Mouse (Mus musculus): ENCODE measurements at regions not wholly inside any gene's neighbourhood (a gene's known extent, or its start where the extent isn't known, plus 50 kb on each side); places are given as distances from the start of the nearest gene placed in this dataset.

- Histone ChIP-seq H3K27ac (ENCODE audit: low read depth, low read length) (no peak overlapping the region), H3K4me2 (ENCODE audit: low read depth, low read length, poor library complexity, severe bottlenecking) (peak overlapping the region; percentile 31; the same call in 1 of the 2 replicates), H3K27me3 (ENCODE audit: insufficient read depth, low read length) (peaks cover 4% of the 10 kb centered on the region; the same call in 1 of the 2 replicates), H3K4me1 (ENCODE audit: insufficient read depth, low read length) (no peaks in the 10 kb centered on the region), H3K9me3 (ENCODE audit: low read length) (no peaks in the 10 kb centered on the region), H3K9ac (replicated peaks; ENCODE audit: low read length, poor library complexity, severe bottlenecking) (no peak overlapping the region), H3K36me3 (ENCODE audit: insufficient read depth, low read length) (no peaks in the 10 kb centered on the region), H3K4me3 (ENCODE audit: low read depth, low read length) (peak overlapping the region; percentile 17; the same call in 1 of the 2 replicates)
- ATAC-seq (ENCODE audit: low FRiP score) (no peak), DNase-seq (ENCODE audit: low spot score) (no peak)
- no peak for TF ChIP-seq CTCF (IDR thresholded peaks at IDR 0.05)
- 13% methylated on average over 10 of the region's 10 CpGs for WGBS
Observed at GRCm38 (mm10) chr3:34197163-34197455, 116.0 kb upstream of the Dnajc19 start.

DNA sequence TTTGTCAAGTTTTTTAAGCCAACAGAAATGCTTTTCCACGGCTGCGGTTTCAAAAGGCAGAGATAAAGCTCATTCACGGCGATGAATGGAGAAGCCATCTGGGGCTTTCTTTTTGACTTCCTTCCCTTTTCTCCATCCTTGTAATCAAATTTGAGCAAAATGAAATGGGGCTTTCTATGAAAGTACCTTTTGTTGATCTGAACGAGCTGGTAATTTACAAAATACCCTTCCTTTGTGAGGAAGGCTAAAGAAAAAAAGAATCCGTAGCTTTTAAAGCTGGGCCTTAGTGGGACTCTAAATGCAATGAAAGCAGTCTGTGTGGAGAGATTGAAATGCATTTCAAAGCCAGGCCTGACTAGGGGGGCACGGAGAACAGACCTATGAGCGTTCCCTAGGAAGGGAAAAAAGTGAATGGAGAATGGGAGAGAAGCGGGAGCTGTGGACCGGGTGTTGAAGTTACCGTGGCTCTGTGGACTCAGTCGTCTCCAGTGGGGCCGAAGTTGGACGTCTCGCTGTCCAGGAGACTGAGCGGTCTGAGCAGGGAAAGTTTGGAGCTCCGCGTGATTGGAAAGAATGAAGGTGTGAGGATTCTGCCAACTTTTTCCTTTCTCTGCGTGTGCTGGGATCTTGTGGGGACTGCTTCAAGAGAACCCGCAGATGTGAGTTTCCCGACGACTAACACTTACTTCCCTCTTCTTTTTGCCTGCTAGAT, 115.5 kb upstream of the Dnajc19 start:
- Histone ChIP-seq H3K4me2 (ENCODE audit: low read depth, low read length, poor library complexity, severe bottlenecking) (peak overlapping the region; percentile 31; the same call in 1 of the 2 replicates), H3K9me3 (ENCODE audit: low read length) (no peaks in the 10 kb centered on the region), H3K36me3 (ENCODE audit: insufficient read depth, low read length) (no peaks in the 10 kb centered on the region), H3K9ac (replicated peaks; ENCODE audit: low read length, poor library complexity, severe bottlenecking) (no peak overlapping the region), H3K27ac (ENCODE audit: low read depth, low read length) (peak overlapping the region; percentile 52; the same call in 1 of the 2 replicates), H3K4me1 (ENCODE audit: insufficient read depth, low read length) (no peaks in the 10 kb centered on the region), H3K4me3 (ENCODE audit: low read depth, low read length) (peak overlapping the region; percentile 17; the same call in 1 of the 2 replicates), H3K27me3 (ENCODE audit: insufficient read depth, low read length) (peaks cover 4% of the 10 kb centered on the region; the same call in 1 of the 2 replicates)
- ATAC-seq (ENCODE audit: low FRiP score) (no peak), DNase-seq (ENCODE audit: low spot score) (peak; percentile 15)
- TF ChIP-seq CTCF (IDR thresholded peaks at IDR 0.05): no peak
- 21% methylated on average over 22 of the region's 22 CpGs for WGBS

GRCm38 (mm10) chr3:34195729-34196450, 114.8 kb upstream of the Dnajc19 start:
- no peak for TF ChIP-seq CTCF (IDR thresholded peaks at IDR 0.05)
- H3K27me3 ChIP-seq (ENCODE audit: insufficient read depth, low read length): peaks cover 4% of the 10 kb centered on the region; the same call in 1 of the 2 replicates
- H3K9ac ChIP-seq (replicated peaks; ENCODE audit: low read length, poor library complexity, severe bottlenecking): 0 out of 2 replicates have a peak overlapping the region, but pooled peaks have one; percentile 14
- DNase-seq (ENCODE audit: low spot score) (peak; percentile 22), ATAC-seq (ENCODE audit: low FRiP score) (no peak)
- H3K27ac ChIP-seq (ENCODE audit: low read depth, low read length): peak overlapping the region; percentile 58
- peak overlapping the region; percentile 25 for H3K4me2 ChIP-seq (ENCODE audit: low read depth, low read length, poor library complexity, severe bottlenecking)
- H3K36me3 ChIP-seq (ENCODE audit: insufficient read depth, low read length): no peaks in the 10 kb centered on the region
- H3K4me3 ChIP-seq (ENCODE audit: low read depth, low read length): no peak overlapping the region
- H3K4me1 ChIP-seq (ENCODE audit: insufficient read depth, low read length): no peaks in the 10 kb centered on the region
- 30% methylated on average over 13 of the region's 13 CpGs for WGBS
- no peaks in the 10 kb centered on the region for H3K9me3 ChIP-seq (ENCODE audit: low read length)

DNA sequence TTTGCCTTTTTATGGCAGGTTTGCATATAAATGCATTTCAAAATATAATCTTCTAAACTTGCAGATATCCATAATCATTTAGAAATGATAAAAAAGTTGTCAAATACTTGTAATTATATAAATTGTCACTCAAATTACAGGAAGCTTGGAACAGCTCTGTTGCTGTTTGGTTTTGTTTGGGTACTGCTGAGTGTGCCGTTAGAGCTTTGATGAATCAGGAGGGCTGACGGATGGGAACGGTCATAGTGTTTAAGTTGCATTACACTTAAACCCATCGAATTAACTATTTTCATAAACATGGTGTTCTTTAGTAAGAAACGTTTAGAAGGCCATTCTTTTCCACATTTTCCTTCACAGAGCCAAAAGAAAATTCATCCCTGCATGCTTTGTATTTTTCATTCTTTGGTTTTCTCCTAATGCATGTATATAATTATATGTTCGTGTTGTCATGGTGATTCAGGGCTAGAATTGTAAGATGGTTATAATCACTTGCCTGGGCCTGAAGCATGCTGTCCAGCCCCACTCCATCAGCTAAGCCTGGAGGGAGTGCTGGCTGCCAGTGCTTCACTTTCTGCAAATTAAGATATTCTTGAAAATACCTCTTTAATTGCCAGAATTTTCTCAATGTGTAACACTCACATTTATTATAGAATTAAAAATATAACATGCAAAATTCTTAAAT, 92.4 kb upstream of the Dnajc19 start:
- DNase-seq (ENCODE audit: low spot score) (no peak), ATAC-seq (ENCODE audit: low FRiP score) (peak; percentile 60; the same call in 1 of the 2 replicates)
- H3K27me3 ChIP-seq (ENCODE audit: insufficient read depth, low read length): no peaks in the 10 kb centered on the region
- TF ChIP-seq CTCF (IDR thresholded peaks at IDR 0.05): no peak
- H3K4me2 ChIP-seq (ENCODE audit: low read depth, low read length, poor library complexity, severe bottlenecking): no peak overlapping the region
- no peak overlapping the region for H3K4me3 ChIP-seq (ENCODE audit: low read depth, low read length)
- H3K4me1 ChIP-seq (ENCODE audit: insufficient read depth, low read length): no peaks in the 10 kb centered on the region
- 39% methylated on average over 6 of the region's 6 CpGs for WGBS
- H3K36me3 ChIP-seq (ENCODE audit: insufficient read depth, low read length): no peaks in the 10 kb centered on the region
- no peak overlapping the region for H3K27ac ChIP-seq (ENCODE audit: low read depth, low read length)
- no peaks in the 10 kb centered on the region for H3K9me3 ChIP-seq (ENCODE audit: low read length)
- H3K9ac ChIP-seq (replicated peaks; ENCODE audit: low read length, poor library complexity, severe bottlenecking): no peak overlapping the region

GRCm38 (mm10) chr3:34172899-34173298, 91.8 kb upstream of the Dnajc19 start:
- Histone ChIP-seq H3K36me3 (ENCODE audit: insufficient read depth, low read length) (no peaks in the 10 kb centered on the region), H3K27me3 (ENCODE audit: insufficient read depth, low read length) (no peaks in the 10 kb centered on the region), H3K9me3 (ENCODE audit: low read length) (no peaks in the 10 kb centered on the region), H3K4me3 (ENCODE audit: low read depth, low read length) (no peak overlapping the region), H3K27ac (ENCODE audit: low read depth, low read length) (no peak overlapping the region), H3K9ac (replicated peaks; ENCODE audit: low read length, poor library complexity, severe bottlenecking) (no peak overlapping the region), H3K4me2 (ENCODE audit: low read depth, low read length, poor library complexity, severe bottlenecking) (no peak overlapping the region), H3K4me1 (ENCODE audit: insufficient read depth, low read length) (no peaks in the 10 kb centered on the region)
- ATAC-seq (ENCODE audit: low FRiP score) (no peak), DNase-seq (ENCODE audit: low spot score) (no peak)
- WGBS: 28% methylated on average over 4 of the region's 4 CpGs
- no peak for TF ChIP-seq CTCF (IDR thresholded peaks at IDR 0.05)
